Mouse (Mus musculus): ENCODE data around the gene Mapre1. TPM values are rescaled to one million over a fixed set of nuclear protein-coding genes. Genes with fewer than 3 reads are reported as not detected.
A peak's percentile ranks its signal among the peaks of the same experiment; 100 is the strongest.

The Mapre1 gene
- polyA plus RNA-seq, 1 experiment: 3.8 TPM

DNA sequence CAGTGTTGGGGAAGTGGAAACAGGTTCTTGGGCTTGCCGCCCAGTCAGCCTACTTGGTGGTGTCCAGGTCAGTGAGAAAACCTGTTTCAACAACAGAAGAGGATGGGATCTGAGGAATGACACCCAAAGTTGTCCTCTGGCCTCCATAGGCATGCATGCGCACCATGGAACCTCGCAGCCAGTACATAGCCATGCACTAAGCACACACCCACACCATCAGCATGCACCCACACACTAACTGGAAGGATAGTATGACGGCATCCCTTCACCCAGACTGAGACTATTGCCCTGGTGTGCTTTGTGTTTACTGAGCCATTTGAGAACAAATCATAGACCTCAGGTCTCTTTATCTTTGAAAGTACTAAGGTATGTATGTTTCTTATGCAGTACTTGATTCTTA, 34.4 kb downstream of the Mapre1 start:
- Histone ChIP-seq H3K27ac (ENCODE audit: insufficient read depth, low read depth, low read length) (no peak overlapping the region), H3K36me3 (ENCODE audit: control insufficient read depth, insufficient read depth, low read length) (peaks cover 10% of the 10 kb centered on the region), H3K27me3 (ENCODE audit: control insufficient read depth, insufficient read depth, low read length) (no peaks in the 10 kb centered on the region), H3K4me1 (ENCODE audit: control insufficient read depth, insufficient read depth, insufficient read length, low read length) (peaks cover 9% of the 10 kb centered on the region; the same call in 1 of the 2 replicates), H3K4me3 (ENCODE audit: low read depth, low read length) (no peak overlapping the region)
- no peak for TF ChIP-seq CTCF (IDR thresholded peaks at IDR 0.05; ENCODE audit: extremely low read depth, insufficient read length, insufficient replicate concordance, low read depth, low read length)
- no peak for TF ChIP-seq POLR2A (IDR thresholded peaks at IDR 0.05; ENCODE audit: low read depth, low read length)
- 92% methylated on average over 4 of the region's 4 CpGs for WGBS

DNA sequence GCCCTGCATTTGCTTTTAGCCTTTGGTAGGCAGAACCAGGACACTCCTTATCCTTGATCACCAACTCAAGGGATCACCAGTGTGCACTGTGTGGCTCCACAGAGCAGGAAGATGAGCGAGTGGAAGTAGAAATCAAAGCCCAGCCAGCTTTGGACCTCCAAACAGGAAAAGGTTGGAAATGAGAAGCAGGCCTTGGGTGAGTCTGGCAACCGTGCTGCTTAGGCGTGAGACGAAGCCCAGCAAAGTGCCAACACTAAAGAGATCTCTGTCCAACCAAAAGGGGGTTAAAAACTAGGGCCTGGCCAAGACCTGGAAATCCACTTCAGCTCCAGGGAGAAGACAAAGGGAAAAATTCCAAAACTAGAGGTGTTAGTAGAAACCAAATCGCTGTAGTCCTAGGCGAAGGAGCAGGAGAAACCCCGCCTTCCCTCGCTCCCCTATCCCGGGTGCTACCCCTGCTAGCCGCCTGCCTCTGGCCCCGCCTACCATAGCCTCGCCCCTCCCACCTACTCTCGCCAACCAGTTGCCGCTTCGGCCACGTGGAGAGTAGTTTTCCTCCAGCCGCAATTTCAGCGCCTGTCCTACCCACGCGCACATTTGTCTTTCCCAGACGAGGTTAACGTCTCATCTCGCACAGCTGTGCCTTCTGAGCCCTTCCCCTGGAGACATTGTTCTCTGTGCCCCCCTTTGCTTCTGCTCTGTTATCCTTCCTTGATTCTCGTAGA, 37.7 kb downstream of the Mapre1 start:
- H3K36me3 ChIP-seq (ENCODE audit: control insufficient read depth, insufficient read depth, low read length): peaks cover 3% of the 10 kb centered on the region; the same call in 1 of the 2 replicates
- WGBS: 7% methylated on average over 24 of the region's 24 CpGs
- peaks cover 9% of the 10 kb centered on the region; the same call in 1 of the 2 replicates for H3K4me1 ChIP-seq (ENCODE audit: control insufficient read depth, insufficient read depth, insufficient read length, low read length)
- H3K27me3 ChIP-seq (ENCODE audit: control insufficient read depth, insufficient read depth, low read length): no peaks in the 10 kb centered on the region
- H3K27ac ChIP-seq (ENCODE audit: insufficient read depth, low read depth, low read length): no peak overlapping the region
- no peak for TF ChIP-seq CTCF (IDR thresholded peaks at IDR 0.05; ENCODE audit: extremely low read depth, insufficient read length, insufficient replicate concordance, low read depth, low read length)
- TF ChIP-seq POLR2A (IDR thresholded peaks at IDR 0.05; ENCODE audit: low read depth, low read length): 0 out of 2 replicates have a peak, but pooled peaks have one; percentile 24
- H3K4me3 ChIP-seq (ENCODE audit: low read depth, low read length): peak overlapping the region; percentile 63

DNA sequence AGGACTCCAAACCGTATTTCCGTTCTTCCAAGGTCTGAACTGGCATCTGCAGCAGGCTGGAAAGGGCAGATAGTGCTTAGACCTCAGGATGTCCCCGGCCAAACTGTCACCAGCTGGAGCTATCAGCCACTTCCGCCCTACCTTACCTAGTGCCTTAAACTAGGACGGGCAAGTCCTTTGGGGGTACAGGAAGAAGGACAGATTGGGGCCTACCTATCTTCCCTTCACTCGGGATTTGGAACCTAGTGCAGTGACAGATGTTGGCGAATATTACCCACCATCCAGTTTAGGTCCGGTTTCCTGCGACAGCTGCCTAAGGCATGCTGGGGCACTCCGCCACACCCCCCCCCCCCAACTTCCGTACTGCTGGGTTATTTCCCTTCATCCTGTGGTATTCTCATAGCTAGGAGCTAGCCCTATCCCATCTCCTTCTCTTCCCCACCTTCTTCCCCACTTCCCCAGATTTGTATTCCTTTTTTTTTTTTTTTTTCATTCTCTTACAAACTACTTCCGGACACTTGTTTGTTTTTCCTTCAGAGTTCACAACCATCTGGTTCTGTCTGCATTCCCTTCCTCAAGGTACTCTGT, 38.4 kb downstream of the Mapre1 start, which contains the start of gene Efcab8:
TSS of gene Efcab8 (plus strand) at position 538 of the 588 bp plus-strand sequence.
- 28% methylated on average over 12 of the region's 12 CpGs for WGBS
- H3K4me3 ChIP-seq (ENCODE audit: low read depth, low read length): peak within 1 kb of the TSS; percentile 63
- no peak within 1 kb of the TSS for H3K27ac ChIP-seq (ENCODE audit: insufficient read depth, low read depth, low read length)
- H3K4me1 ChIP-seq (ENCODE audit: control insufficient read depth, insufficient read depth, insufficient read length, low read length): peaks cover 9% of the 10 kb centered on the region; the same call in 1 of the 2 replicates
- TF ChIP-seq CTCF (IDR thresholded peaks at IDR 0.05; ENCODE audit: extremely low read depth, insufficient read length, insufficient replicate concordance, low read depth, low read length) (no peak), POLR2A (IDR thresholded peaks at IDR 0.05; ENCODE audit: low read depth, low read length) (no peak)
- no peaks in the 10 kb centered on the region for H3K27me3 ChIP-seq (ENCODE audit: control insufficient read depth, insufficient read depth, low read length)
- no peaks in the 10 kb centered on the region for H3K36me3 ChIP-seq (ENCODE audit: control insufficient read depth, insufficient read depth, low read length)

DNA sequence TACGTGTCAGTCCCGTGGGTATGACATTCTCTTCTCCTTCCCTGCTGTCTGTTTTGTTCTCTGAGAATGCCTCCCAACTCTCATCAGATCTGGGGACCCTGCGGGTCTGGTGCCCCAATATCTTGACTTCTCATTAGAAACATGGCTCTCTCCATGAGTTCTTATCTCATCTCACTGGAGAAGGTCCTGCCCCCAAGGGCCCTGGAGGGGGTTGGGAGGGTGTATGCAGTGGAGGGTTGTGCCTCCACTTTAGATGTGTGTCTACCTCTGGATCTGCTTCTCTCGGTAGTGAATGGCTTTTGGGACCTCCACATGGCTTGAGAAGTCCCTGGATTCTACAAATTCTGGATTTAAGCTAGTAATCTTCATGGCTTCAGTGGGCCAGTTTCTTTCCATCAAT, 40.1 kb downstream of the Mapre1 start:
- Histone ChIP-seq H3K27ac (ENCODE audit: insufficient read depth, low read depth, low read length) (no peak overlapping the region), H3K4me1 (ENCODE audit: control insufficient read depth, insufficient read depth, insufficient read length, low read length) (peaks cover 9% of the 10 kb centered on the region; the same call in 1 of the 2 replicates), H3K4me3 (ENCODE audit: low read depth, low read length) (no peak overlapping the region), H3K36me3 (ENCODE audit: control insufficient read depth, insufficient read depth, low read length) (no peaks in the 10 kb centered on the region), H3K27me3 (ENCODE audit: control insufficient read depth, insufficient read depth, low read length) (no peaks in the 10 kb centered on the region)
- 91% methylated on average over 4 of the region's 4 CpGs for WGBS
- TF ChIP-seq POLR2A (IDR thresholded peaks at IDR 0.05; ENCODE audit: low read depth, low read length): no peak
- no peak for TF ChIP-seq CTCF (IDR thresholded peaks at IDR 0.05; ENCODE audit: extremely low read depth, insufficient read length, insufficient replicate concordance, low read depth, low read length)

DNA sequence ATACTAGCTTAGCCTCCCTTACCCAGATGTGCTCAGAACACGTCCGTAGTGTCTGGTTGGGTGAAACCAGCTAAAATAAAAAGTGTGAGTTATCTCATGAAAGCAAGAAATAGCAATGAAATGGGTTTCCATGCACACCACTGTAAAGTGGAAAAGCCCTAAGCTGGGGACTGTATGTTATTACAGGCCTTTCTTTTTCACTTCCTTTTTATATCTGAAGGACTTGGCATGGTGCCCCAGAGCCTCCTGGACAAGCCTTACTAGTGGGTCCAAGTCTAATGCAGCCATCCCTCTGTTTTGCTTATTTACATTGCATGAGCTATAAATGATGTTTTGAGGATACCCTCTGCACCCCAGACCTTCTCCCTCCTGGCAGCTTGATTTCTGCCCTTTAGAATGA, 43.6 kb downstream of the Mapre1 start:
- Histone ChIP-seq H3K36me3 (ENCODE audit: control insufficient read depth, insufficient read depth, low read length) (no peaks in the 10 kb centered on the region), H3K27me3 (ENCODE audit: control insufficient read depth, insufficient read depth, low read length) (no peaks in the 10 kb centered on the region), H3K4me1 (ENCODE audit: control insufficient read depth, insufficient read depth, insufficient read length, low read length) (no peaks in the 10 kb centered on the region), H3K4me3 (ENCODE audit: low read depth, low read length) (no peak overlapping the region), H3K27ac (ENCODE audit: insufficient read depth, low read depth, low read length) (no peak overlapping the region)
- TF ChIP-seq POLR2A (IDR thresholded peaks at IDR 0.05; ENCODE audit: low read depth, low read length) (no peak), CTCF (IDR thresholded peaks at IDR 0.05; ENCODE audit: extremely low read depth, insufficient read length, insufficient replicate concordance, low read depth, low read length) (no peak)
- WGBS: 79% methylated on average over 2 of the region's 2 CpGs

DNA sequence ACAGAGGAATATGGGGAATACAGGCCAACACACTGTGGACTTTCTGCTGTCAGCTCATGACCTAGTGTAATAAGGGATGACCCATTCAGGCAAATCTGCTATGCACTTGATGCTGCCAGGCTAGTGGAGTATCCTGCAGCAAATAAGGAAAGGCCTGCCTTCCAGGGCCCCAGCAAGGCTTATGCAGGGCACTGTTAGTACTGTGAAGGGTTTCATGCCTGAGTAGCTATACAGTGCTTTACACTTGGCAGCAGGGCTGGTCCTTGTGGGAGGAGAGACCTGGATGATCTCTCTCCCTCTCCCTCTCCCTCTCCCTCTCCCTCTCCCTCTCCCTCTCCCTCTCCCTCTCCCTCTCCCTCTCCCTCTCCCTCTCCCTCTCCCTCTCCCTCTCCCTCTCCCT, 52.3 kb downstream of the Mapre1 start:
- TF ChIP-seq CTCF (IDR thresholded peaks at IDR 0.05; ENCODE audit: extremely low read depth, insufficient read length, insufficient replicate concordance, low read depth, low read length) (no peak), POLR2A (IDR thresholded peaks at IDR 0.05; ENCODE audit: low read depth, low read length) (no peak)
- Histone ChIP-seq H3K4me3 (ENCODE audit: low read depth, low read length) (no peak overlapping the region), H3K36me3 (ENCODE audit: control insufficient read depth, insufficient read depth, low read length) (no peaks in the 10 kb centered on the region), H3K27ac (ENCODE audit: insufficient read depth, low read depth, low read length) (no peak overlapping the region), H3K4me1 (ENCODE audit: control insufficient read depth, insufficient read depth, insufficient read length, low read length) (no peaks in the 10 kb centered on the region), H3K27me3 (ENCODE audit: control insufficient read depth, insufficient read depth, low read length) (no peaks in the 10 kb centered on the region)

DNA sequence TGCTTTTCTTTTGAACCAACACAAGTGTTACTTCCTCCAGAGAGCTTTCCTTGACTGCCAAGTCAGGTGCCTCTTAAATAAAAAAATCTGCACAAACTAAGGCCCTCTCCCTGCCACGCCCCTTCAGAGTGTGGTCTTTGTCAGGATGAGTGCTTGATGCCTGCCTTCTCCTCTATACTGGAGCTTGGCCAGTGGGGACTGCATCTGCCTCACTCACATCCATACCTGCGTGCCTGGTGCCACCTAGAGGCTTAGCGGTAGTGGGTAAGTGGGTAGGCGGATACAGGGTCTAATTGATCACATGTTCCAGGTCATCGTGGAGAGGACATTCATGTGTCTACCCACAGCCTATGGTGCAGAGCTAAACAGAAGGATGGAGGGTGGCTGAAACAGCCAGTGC, 54.0 kb downstream of the Mapre1 start:
- H3K27ac ChIP-seq (ENCODE audit: insufficient read depth, low read depth, low read length): no peak overlapping the region
- 48% methylated on average over 5 of the region's 5 CpGs for WGBS
- H3K4me3 ChIP-seq (ENCODE audit: low read depth, low read length): no peak overlapping the region
- H3K27me3 ChIP-seq (ENCODE audit: control insufficient read depth, insufficient read depth, low read length): no peaks in the 10 kb centered on the region
- TF ChIP-seq CTCF (IDR thresholded peaks at IDR 0.05; ENCODE audit: extremely low read depth, insufficient read length, insufficient replicate concordance, low read depth, low read length) (peak; percentile 28; the same call in 1 of the 2 replicates), POLR2A (IDR thresholded peaks at IDR 0.05; ENCODE audit: low read depth, low read length) (no peak)
- no peaks in the 10 kb centered on the region for H3K36me3 ChIP-seq (ENCODE audit: control insufficient read depth, insufficient read depth, low read length)
- H3K4me1 ChIP-seq (ENCODE audit: control insufficient read depth, insufficient read depth, insufficient read length, low read length): no peaks in the 10 kb centered on the region

Measured in small intestine, adult 2 months (tissue).